Mouse (Mus musculus): Measurements from ENCODE around the gene Tenm4.

The Tenm4 gene

DNA sequence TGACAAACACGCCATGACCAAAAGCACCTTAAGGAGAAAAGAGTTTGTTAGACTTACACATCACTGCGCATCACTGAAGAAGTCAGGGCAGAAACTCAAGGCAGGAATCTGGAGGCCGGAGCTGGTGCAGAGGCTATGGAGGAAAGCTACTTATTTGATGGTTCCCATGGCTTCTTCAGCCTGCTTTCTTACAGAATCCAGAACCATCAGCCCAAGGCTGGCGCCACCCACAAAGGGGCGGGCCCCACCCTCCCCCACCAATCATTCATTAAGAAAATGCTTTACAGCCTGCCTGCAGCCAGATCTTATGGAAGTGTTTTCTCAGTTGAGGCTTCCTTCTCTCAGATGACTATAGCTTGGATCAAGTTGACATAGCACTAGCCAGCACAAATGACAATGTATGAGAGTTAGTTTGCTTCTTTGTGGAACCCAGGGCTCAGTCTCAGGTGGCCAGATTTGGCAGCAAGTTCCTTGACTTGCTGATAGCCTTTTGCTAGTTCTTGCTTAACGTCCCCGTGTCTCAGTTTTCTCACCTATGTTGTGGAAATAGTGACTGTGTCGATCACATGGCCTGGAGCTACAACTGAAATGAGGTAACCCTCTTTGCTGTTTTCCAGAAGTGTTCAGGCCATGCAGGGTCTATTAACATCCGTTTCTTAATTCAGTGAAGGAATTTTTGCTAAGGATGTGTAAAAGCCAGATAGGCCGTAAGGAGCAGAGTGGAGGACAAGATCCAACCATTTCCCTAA, 32.9 kb downstream of the Tenm4 start:
- DNase-seq (ENCODE audit: low spot score), result no peak

- no peak for DNase-seq (ENCODE audit: low spot score)
Observed at GRCm38 (mm10) chr7:96204809-96205350, 33.8 kb downstream of the Tenm4 start.

GRCm38 (mm10) chr7:96207071-96207470, 36.0 kb downstream of the Tenm4 start:
- DNase-seq (ENCODE audit: low spot score), result no peak

DNA sequence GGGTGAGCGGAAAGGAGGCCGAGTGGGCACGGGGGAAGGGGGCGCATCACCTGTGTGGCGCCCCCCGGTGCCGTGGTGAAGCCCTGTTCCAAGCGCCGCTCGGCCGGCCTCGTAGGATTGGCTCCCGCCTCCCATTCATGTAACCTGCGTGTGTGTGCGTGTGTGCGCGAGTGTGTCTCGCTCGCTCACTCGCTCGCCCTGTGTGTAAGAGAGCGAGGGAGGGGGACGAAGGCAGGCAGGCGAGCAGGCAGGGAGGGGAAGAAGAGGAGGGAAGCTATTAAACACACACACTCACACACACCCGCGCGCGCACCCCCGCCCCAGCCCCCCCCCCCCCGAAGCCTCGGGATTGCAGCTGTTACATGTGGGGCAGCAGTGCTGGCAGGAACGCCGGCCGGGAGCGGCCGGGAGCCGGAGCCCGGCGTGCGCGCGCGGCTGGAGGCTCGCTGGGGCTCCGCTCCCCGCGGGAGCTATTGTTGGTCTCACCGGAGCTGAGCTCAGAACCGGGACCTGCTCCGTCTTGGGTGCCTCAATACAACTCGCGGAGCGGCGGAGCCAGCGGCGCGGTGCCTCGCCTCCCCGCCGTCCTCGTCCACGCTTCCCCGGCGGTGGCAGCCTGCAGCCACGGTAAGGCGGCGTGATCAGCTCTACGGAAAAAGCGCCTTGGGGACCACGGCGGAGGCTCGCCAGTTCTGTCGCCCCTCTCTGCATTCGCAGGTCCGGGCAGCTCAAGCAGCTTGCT, 38.9 kb downstream of the Tenm4 start:
- DNase-seq (ENCODE audit: low spot score), result no peak

DNA sequence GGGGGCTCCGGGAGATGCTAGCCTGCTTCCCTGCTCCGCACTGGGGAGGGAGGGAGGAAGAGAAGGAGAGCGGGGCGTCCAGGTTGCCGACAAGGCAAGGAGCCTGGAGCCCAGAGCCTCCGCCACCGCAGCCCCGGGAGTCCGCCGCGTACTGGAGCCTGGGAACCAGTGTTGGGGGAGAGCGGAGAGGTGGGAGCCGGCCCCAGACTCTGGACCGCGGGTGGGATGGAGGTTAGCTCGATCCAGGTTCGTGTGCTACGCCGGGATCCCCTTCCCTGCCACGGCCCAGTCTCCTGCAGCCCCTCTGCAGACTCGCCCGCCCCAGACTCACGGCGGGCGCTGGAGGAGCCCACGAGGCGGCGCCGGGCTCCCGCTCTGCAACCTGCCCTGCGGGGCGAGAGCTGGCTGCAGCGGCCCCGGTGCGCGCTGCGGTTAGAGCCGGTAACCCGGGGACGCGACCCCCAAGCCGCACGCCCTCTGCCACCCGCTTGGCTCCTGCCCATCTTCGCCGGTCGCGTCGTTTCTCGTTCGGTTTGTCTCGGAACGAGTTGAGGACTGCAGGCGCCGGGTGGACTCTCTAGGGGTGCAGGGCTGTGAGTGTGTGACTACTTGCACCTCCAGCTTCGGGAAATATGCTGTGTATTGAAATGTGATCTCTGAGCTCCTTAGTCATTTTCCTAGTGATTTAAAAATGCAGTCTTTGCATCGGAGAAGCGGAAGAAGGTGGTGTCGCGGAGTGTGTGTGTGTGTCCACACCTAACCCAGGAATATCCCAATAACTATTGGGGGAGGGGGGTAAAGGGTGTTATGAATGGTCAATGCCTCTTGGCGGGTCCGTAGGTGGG, 39.7 kb downstream of the Tenm4 start:
- no peak for DNase-seq (ENCODE audit: low spot score)

DNA sequence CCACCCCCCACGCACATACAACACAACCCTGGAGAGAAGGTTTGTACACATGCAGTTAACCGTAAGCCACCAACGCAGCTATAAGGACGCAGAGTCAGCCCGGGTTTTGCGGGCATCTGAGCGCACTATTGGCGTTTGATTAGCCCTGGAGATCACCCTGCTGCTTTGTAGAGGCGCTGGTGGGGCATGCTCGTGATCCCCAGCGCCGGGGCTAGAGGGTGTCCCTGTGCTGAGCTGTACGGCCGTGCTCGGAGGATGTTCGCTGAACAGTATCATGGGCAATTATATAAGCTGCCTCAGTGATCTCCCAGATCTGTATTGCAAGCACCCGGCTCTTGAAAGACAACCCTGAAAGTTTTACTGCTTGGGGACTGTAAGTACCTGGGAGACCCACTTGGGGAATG, 40.6 kb downstream of the Tenm4 start:
- no peak for DNase-seq (ENCODE audit: low spot score)

DNA sequence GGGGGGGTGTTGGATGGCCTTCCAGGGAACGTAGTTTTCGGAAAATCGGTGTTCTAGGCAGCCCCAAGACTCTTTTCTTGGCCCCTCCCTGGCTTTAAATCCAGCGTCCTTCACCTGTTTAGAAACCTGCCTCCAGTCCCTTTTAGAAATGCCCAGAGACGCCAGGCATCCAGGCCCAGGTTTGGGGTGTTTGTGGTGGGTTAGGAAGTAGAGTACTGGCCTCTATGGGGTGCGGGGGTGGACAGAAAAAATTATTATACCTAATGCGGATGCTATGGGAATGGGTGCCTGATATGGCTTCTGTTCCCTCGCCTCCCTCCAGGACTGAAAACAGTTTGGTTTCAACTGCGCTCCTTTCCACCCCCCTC, 41.2 kb downstream of the Tenm4 start:
- no peak for DNase-seq (ENCODE audit: low spot score)

DNA sequence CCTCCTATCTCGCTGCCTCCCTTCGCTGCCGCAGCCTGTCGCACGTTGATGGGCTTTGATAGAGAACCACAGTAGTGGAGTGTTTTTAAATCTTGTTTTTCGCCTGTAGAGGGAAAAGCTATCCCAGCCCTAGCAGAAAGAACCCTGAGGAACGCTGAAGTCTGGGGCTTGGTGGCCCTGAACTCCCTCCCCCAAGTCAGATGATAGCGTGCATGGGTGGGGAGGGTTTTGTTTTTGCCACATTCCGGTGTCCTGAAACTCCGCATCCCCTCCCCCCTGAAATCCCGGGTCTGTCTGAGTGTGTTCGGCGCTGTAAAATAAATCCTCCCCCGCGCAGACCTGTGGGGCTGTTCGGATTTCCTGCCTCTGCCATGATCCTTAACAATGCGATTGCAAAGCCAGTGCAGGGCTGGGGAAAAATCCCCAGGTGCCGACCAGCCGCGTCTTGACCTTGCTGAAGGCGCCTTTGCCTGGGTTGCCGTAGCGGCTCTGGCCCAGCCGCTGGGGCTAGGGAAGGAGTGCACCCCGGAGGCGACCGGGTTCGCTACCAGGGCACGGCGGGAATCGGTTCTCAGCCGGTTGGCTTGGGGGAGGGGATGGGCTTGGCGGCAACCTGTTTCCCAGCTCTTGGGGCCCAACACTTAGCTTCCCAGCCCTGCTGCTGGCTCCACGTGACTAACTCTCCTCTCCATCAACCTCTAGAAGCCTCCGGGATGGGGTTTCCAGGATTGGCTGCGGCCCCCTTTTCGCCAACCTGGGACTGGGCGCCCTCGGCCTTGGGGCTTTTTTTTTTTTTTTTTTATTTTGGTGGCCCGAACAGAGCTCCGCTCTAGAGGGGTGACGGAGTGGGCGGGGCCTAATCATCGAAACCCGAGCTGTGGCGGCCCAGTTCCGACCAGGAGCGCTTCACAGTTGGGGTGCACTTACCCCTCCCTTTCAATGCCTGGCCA, 41.8 kb downstream of the Tenm4 start:
- DNase-seq (ENCODE audit: low spot score), result no peak

DNA sequence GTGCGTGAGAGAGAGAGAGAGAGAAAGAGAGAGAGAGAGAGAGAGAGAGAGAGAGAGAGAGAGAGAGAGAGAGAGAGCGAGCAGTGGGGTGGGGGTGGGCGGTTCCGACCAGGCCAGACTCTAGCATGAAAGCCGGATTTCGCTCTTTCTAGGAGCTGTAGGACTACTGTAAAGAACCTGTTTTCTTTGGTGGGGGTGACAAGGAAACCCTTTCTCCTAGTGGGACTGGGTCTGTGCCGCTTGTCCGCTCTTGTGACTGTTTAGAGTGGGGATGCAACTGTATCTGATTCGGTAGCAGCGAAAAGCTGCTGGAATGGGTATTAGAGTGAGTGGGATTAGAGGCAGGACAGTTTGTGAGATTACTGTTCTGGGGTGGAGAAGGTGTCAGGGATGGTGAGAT, 42.7 kb downstream of the Tenm4 start:
- DNase-seq (ENCODE audit: low spot score), result no peak

DNA sequence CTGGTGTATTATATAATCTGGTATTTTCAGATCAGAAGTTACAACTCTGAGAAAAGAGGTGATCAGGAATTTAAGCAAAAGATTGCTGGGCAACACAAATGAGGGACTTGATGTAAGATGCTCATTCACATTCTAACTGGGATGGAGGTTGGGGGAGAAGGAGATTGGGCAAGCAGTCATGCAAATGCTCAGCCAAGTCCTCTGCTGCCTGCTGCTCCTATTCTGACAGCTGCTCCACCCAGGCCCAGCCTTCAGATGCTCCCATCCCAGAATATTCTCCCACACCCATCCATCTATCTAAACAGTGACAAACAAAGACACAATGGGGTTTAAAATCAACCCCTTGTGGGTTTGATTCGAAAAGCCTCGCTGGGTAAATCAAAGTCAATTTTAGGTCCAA, 43.8 kb downstream of the Tenm4 start:
- no peak for DNase-seq (ENCODE audit: low spot score)

DNA sequence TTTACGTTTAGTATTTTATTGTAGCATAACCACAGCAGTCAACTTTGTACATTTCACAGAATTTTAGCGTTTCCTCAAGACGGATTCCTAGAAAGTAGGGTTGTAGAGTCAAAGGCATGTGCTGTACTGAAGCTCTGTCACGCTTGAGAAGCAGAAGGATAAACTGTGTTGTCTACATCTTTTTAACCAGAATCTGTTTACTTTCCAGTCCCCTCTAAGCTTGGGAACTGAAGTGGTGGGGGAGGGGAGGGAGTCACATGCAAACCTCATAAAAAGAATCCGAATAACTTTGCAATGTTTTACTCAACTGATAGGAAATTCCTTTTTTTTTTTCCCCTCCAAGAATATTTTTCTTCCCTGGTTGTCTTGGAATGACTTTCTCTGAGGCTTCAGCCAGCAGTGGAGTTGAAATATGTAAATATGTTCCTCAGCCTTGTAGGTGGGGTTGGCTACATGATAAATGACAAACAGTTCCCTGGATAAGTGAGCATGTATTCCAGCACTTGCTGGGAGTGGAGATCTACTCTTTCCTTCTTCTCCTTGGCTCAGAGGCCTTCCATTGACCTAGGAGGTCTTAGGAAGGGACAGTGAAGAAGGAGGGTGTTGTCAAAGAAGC, 45.0 kb downstream of the Tenm4 start:
- DNase-seq (ENCODE audit: low spot score), result no peak

DNA sequence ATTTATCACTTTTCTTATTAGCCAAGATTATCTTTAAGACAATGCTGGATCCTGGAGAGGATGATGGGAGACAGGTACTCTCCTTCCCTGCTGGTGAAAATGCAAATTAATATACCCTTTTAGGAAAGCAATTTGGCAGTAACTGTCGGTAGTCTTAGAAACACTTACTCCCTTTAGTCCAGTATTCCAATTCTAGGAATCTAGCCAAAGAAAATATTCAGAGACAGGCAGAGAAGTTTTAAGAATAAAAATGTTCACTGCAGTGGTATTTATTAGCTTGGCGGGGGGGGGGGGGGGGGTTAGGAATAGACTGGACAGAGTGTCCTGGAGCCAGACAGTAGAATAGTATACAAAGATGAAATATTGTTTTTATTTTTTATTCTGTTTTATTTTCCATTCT, 48.3 kb downstream of the Tenm4 start:
- DNase-seq (ENCODE audit: low spot score), result no peak

- no peak for DNase-seq (ENCODE audit: low spot score)
Observed at GRCm38 (mm10) chr7:96220647-96221046, 49.6 kb downstream of the Tenm4 start.

GRCm38 (mm10) chr7:96222569-96222968, 51.5 kb downstream of the Tenm4 start:
- DNase-seq (ENCODE audit: low spot score), result no peak

- no peak for DNase-seq (ENCODE audit: low spot score)
Observed at GRCm38 (mm10) chr7:96228562-96229268, 57.7 kb downstream of the Tenm4 start.

GRCm38 (mm10) chr7:96230006-96230719, 59.1 kb downstream of the Tenm4 start:
- no peak for DNase-seq (ENCODE audit: low spot score)

- no peak for DNase-seq (ENCODE audit: low spot score)
Observed at GRCm38 (mm10) chr7:96230720-96231241, 59.7 kb downstream of the Tenm4 start.

GRCm38 (mm10) chr7:96235847-96236246, 64.8 kb downstream of the Tenm4 start:
- no peak for DNase-seq (ENCODE audit: low spot score)

DNA sequence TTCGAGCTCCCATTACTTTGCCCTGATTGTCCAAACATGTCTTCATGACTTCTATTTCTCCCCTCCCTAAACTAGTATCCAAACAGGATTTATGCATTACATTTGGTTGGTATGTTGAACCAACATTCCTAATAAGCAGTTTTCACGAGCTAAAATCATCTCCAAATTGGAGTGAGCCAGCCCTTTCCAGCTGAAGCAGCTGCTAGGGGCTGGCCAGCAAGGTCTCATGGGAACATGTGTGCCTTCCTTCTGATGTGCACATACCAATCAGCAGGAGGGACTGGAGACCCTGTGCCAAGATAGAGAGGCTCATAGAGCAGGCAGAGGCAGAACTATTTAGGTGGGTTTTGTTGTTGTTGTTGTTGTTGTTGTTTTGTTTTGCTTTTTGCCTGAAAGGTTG, 69.6 kb downstream of the Tenm4 start:
- DNase-seq (ENCODE audit: low spot score), result no peak

All from lung, postnatal 25 days (tissue).